Mouse (Mus musculus) hindbrain, postnatal 0 days (tissue): ENCODE results near the gene Gpm6b. TPM values are rescaled to one million over a fixed set of nuclear protein-coding genes. Genes with fewer than 3 reads are reported as not detected.
A peak's percentile ranks its signal among the peaks of the same experiment; 100 is the strongest.

ENCODE experiments used
- ATAC-seq: fragments of 200-750 bp; cut with Nextera tagmentation; 2 replicates; pipeline ENCODE4 v1.8.0; 2017; ENCODE audit warnings: mild to moderate bottlenecking, moderate TSS enrichment, moderate library complexity
- DNase-seq: peaks from one replicate; pipeline ENCODE4 v3.0.0-alpha.2; 2015; ENCODE audit warnings: low spot score
- H3K27ac ChIP-seq: fragments of 300-500 bp; sonication (generic); 2 replicates; pipeline ENCODE4 v1.5.1; 2014; ENCODE audit warnings: mild to moderate bottlenecking
- H3K27me3 ChIP-seq: fragments of 300-500 bp; sonication (generic); 2 replicates; pipeline ENCODE4 v1.6.1; 2014; ENCODE audit warnings: low read length, mixed read lengths; ENCODE audit not compliant: insufficient read depth
- H3K36me3 ChIP-seq: fragments of 300-500 bp; sonication (generic); 2 replicates; pipeline ENCODE4 v1.6.1; 2014; ENCODE audit warnings: low read length, mixed read lengths; ENCODE audit not compliant: insufficient read depth
- H3K4me1 ChIP-seq: fragments of 300-500 bp; sonication (generic); 2 replicates; pipeline ENCODE4 v1.6.1; 2014; ENCODE audit warnings: antibody characterized with exemption, low read length, mixed read lengths; ENCODE audit not compliant: insufficient read depth
- H3K4me2 ChIP-seq: fragments of 300-500 bp; sonication (generic); 2 replicates; pipeline ENCODE4 v1.6.1; 2014; ENCODE audit warnings: low read depth, mild to moderate bottlenecking, low read length, moderate library complexity, mixed read lengths
- H3K4me3 ChIP-seq: fragments of 300-500 bp; sonication (generic); 2 replicates; pipeline ENCODE4 v1.5.1; 2014; ENCODE audit warnings: low read length
- H3K9ac ChIP-seq: fragments of 300-500 bp; sonication (generic); replicated peaks from 2 replicates; pipeline ENCODE4 v1.6.1; 2014; ENCODE audit warnings: mild to moderate bottlenecking, low read length, moderate library complexity, mixed read lengths
- H3K9me3 ChIP-seq: fragments of 300-500 bp; sonication (generic); 2 replicates; pipeline ENCODE4 v1.6.1; 2016; ENCODE audit warnings: low read length, mixed read lengths
- CTCF ChIP-seq: IDR thresholded peaks from 2 replicates; pipeline ENCODE4 v1.5.1; 2016; ENCODE audit warnings: antibody characterized with exemption, control low read depth, low read depth
- WGBS: fragments of 180-500 bp; shearing (Covaris S2); extraction: QIAGEN DNeasy Blood & Tissue Kit; methylation state at CpG from one replicate; pipeline ENCODE4 v1.1.7; 2014; 5-methylcytosine and 5-hydroxymethylcytosine counted together
- polyA plus RNA-seq: library from polyadenylated mRNA; unstranded; fragments of >200 nt; fragmentation: Nextera tagmentation; extraction: Ambion mirVana; gene quantifications from 2 replicates; pipeline ENCODE4 v1.2.1, GENCODE M21; 2015
- total RNA-seq: library from RNA; depleted of rRNA; stranded (reverse); fragments of >200 nt; gene quantifications from 2 replicates; pipeline ENCODE4 v1.2.3, GENCODE M21; 2014

The Gpm6b gene
- total and polyA plus RNA-seq, 2 experiments from 2014 or later: 369 to 393 TPM

DNA sequence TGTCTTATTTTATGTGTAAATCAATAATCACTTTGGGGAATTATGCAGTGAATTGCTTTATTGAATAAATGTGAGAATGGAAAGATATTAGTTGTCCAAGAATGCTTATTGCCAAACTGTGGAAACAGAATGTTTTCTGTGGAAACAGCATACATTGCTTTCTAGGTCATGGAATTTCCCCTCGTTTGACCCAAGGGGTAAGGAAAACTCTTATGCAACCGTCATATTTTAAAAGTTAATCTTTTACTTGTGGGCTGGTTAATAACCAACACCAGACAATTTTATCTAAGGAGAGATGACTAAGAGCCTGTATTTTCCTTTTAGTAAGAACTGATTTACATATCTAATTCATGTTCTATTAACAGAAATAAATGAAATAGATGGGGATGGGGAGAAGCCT lies 64.1 kb downstream of the Gpm6b start:
- Histone ChIP-seq H3K4me2 (no peak overlapping the region), H3K9ac (no peak overlapping the region), H3K27ac (no peak overlapping the region), H3K4me3 (no peak overlapping the region), H3K4me1 (no peaks in the 10 kb centered on the region), H3K36me3 (no peaks in the 10 kb centered on the region), H3K9me3 (no peaks in the 10 kb centered on the region), H3K27me3 (no peaks in the 10 kb centered on the region)
- 78% methylated on average over 2 of the region's 2 CpGs for WGBS
- no peak for TF ChIP-seq CTCF
- DNase-seq (no peak), ATAC-seq (no peak)

DNA sequence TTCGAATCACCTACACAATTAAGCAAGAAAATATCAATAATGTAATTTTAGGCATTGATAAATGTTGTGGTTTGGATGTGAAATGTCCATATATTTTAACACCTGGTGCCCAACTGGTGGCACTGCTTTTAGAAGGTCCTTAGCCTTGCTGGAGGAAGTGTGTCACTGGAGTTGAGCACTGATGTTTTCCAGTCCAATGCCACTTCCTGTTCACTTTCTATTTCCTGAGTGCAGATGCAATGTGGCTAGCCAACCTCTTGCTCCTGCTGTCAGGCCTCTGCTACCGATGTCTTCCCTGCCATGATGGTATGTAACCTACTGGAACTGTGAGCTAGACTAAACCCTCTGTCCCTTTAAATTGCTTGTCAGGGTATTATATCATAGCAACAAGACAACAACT lies 65.6 kb downstream of the Gpm6b start:
- no peaks in the 10 kb centered on the region for H3K27me3 ChIP-seq
- DNase-seq: no peak
- ATAC-seq: no peak
- TF ChIP-seq CTCF: no peak
- H3K4me1 ChIP-seq: no peaks in the 10 kb centered on the region
- H3K36me3 ChIP-seq: no peaks in the 10 kb centered on the region
- H3K4me3 ChIP-seq: no peak overlapping the region
- H3K4me2 ChIP-seq: no peak overlapping the region
- 86% methylated on average over 2 of the region's 2 CpGs for WGBS
- H3K9ac ChIP-seq: no peak overlapping the region
- no peaks in the 10 kb centered on the region for H3K9me3 ChIP-seq
- H3K27ac ChIP-seq: no peak overlapping the region

DNA sequence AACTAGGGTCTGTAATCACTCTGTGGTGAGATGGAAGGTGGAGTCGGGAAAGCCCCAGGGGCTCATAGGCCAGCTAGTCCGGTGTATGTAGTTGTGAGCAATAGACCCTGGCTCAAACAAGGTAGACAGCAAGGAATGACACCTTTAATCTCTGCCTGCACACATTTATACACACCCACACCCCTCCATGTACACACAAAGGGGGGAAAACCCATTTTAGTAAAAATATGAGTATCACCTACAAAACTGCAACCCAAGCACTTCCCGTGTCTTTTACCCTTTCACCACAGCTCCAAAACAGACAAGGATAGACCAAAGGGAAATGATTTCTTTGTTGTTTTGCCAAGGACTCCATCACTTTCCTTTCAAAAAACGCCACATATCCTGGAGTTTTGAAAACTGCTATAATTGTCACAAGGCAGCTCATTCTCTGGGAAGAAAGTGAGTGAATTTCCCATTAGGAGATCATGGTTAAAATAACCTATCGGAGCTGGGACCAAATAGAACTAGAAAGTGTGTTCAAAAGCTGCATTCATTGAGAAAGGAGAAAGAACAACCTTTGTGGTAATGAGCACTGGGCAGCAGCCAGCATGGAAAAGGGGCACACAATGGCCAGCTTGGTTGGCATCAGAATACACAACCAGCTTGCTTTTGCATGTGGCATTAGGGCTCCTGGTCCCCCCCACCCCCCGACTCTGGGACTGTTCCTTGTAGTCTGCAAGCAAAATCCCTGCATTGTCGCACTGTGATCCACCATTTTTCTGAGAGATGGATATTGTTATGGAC lies 68.9 kb downstream of the Gpm6b start:
- no peaks in the 10 kb centered on the region for H3K4me1 ChIP-seq
- H3K9ac ChIP-seq: no peak overlapping the region
- no peak for TF ChIP-seq CTCF
- no peaks in the 10 kb centered on the region for H3K36me3 ChIP-seq
- peak overlapping the region; percentile 45; the same call in 1 of the 2 replicates for H3K27ac ChIP-seq
- peak; percentile 53 for DNase-seq
- no peak overlapping the region for H3K4me3 ChIP-seq
- no peaks in the 10 kb centered on the region for H3K27me3 ChIP-seq
- no peaks in the 10 kb centered on the region for H3K9me3 ChIP-seq
- no peak overlapping the region for H3K4me2 ChIP-seq
- peak; percentile 67; the same call in 1 of the 2 replicates for ATAC-seq
- WGBS: 63% methylated on average over 7 of the region's 7 CpGs

DNA sequence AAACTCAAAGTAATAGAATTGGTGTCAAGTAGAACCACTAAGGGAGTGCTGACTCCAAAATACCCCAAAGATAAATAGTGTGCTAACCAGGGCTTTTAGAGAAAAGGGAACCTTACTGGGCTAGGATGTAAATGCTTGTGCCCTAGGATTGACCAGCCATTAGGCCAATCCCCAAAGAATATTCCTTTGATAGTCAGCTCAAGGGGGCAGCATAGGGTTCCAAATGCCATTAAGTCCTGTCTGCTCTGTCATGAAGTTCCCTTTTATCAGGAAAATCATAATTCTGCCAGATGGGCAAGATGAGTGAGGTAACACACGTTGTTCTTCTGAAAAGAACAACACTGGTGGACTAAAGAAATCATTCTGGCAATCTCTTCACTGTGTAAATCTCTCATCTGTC lies 70.1 kb downstream of the Gpm6b start:
- ATAC-seq: no peak
- Histone ChIP-seq H3K9me3 (no peaks in the 10 kb centered on the region), H3K4me3 (no peak overlapping the region), H3K9ac (no peak overlapping the region), H3K27me3 (no peaks in the 10 kb centered on the region), H3K4me2 (no peak overlapping the region), H3K36me3 (no peaks in the 10 kb centered on the region), H3K4me1 (no peaks in the 10 kb centered on the region), H3K27ac (0 out of 2 replicates have a peak overlapping the region, but pooled peaks have one; percentile 45)
- DNase-seq: no peak
- 38% methylated on average over 1 of the region's 1 CpGs for WGBS
- TF ChIP-seq CTCF: peak; percentile 19; the same call in 1 of the 2 replicates

DNA sequence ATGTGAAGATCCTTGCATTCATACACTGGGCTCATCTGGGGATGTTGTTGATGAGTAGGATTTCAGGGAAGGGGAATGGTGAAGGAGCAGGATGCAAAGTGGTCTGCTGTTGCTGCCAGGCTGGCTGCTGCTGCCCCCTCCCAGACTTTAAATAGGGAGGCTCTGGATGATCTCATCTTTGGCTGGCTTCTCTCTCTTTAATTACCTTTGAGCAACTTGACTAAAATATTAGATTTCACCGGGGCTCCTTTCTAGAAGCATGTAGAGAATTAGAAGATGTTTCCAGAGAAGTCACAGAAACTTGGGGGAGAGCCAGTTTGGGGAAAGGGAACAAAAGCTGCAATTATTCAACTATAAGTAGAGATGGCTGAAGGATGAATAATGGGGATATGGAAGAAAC lies 76.5 kb downstream of the Gpm6b start:
- Histone ChIP-seq H3K9ac (no peak overlapping the region), H3K4me2 (no peak overlapping the region), H3K4me1 (no peaks in the 10 kb centered on the region), H3K4me3 (no peak overlapping the region), H3K27ac (peak overlapping the region; percentile 76), H3K27me3 (no peaks in the 10 kb centered on the region), H3K9me3 (no peaks in the 10 kb centered on the region), H3K36me3 (no peaks in the 10 kb centered on the region)
- no peak for TF ChIP-seq CTCF
- no peak for DNase-seq
- ATAC-seq: no peak
- WGBS: 44% methylated on average over 1 of the region's 1 CpGs

DNA sequence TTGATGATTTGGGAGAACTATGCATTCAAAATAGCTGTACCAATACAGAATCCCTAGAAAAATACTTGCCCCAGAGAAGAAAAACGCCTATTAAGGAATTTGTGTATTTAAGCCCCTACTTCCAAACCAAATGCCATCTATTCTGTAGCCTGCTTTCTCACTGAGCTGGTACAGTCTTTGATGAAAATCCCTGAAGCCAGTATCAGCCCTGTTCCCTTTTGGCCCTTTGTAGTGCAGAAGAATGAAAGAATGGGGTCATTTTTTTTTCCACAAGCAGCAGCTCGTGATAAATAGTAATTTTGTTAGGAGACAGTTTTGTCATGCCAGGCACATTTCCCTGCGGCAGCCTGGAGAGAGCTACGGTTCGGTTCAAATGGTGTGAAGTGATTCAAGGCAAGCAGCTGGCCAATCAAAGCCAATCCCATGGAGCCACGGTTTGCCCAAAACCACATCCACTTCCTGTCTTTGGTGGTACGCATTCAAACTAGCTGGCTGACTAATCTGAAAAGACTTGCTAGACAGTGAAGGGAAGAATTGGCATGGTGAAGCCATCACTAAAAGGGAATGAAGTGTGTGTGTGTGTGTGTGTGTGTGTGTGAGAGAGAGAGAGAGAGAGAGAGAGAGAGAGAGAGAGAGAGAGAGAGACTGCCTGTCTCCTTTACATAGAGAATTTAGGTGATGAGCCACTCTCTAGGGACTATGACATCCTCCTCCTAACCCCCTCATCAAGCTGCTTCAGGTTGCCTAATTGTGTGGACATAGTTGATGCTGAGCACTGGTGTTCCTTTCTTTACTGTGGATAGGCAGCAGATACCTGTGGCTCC lies 78.1 kb downstream of the Gpm6b start:
- Histone ChIP-seq H3K27ac (peak overlapping the region; percentile 76), H3K9me3 (no peaks in the 10 kb centered on the region), H3K27me3 (no peaks in the 10 kb centered on the region), H3K4me1 (no peaks in the 10 kb centered on the region), H3K4me2 (no peak overlapping the region), H3K36me3 (no peaks in the 10 kb centered on the region), H3K9ac (no peak overlapping the region), H3K4me3 (no peak overlapping the region)
- ATAC-seq (peak; percentile 95), DNase-seq (peak; percentile 77)
- WGBS: 38% methylated on average over 7 of the region's 7 CpGs
- no peak for TF ChIP-seq CTCF
